In the genomic region with DNA sequence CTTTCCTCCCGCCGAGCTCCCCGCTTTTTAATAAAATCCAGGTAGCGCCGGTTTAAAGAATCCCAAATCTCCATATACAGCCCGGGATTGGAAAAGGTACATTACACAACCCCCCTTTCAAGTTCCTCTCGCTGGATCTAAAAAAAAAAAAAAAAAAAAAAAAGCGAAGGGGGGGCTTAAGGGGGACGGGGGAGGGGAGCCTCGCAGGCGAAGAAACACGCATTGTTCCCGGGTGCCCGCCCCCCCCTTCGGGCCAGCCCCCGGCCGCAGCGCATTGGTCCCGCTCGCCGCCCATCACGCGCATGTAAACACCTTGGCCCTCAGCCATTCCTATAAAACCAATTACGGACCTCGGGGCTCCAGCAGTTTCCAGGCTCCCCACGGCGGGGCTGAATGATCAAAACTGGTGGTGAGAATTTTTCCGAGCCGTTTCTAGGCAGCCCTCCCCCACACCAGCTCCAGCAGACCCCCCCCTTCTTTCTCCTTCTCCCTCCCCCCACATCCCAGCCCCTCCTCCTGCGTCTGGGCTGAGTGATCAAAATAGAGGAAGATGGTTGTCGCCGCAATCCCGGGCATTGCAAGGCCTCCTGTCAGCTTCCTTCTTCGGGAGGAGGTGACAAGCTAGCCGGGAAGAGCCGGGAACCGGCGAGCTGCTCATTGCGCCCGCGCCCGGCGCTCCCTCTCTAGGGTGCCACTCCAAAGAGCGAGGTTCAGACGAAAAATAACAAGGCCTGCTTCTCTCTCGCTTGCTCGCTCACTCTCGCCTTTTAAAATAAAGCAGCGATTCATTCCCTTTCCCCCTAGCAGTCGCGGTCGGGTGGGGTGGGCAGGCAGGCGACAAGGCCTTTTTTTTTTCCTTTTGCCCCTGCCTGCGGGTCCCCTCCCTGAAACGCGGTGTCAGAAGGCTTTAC, we compare ENCODE assay signal across 8 mouse cellular contexts. TPM values are rescaled to one million over a fixed set of nuclear protein-coding genes. Genes with fewer than 3 reads are reported as not detected.
DNase-seq lines count a peak whose midpoint lies in the region; ATAC-seq and TF ChIP-seq lines count a peak whose summit lies in the region.

A gene (minus strand): TSS at position 139 of the 911 bp plus-strand sequence.

- under 1% methylated on average over 51 of the region's 56 CpGs for WGBS in embryonic facial prominence, embryonic 11.5 days
- WGBS in limb, embryonic 10.5 days: under 1% methylated on average over 54 of the region's 56 CpGs
- under 1% methylated on average over 54 of the region's 56 CpGs for WGBS in midbrain, embryonic 13.5 days
- WGBS in small intestine, adult 2 months: under 1% methylated on average over 55 of the region's 56 CpGs

- no peak for TF ChIP-seq CTCF in small intestine, adult 2 months (IDR thresholded peaks at IDR 0.05; ENCODE audit: extremely low read depth, insufficient read length, insufficient replicate concordance, low read depth, low read length)

- peak within 1 kb of the TSS; percentile 100 for H3K9ac ChIP-seq in embryonic facial prominence, embryonic 11.5 days (replicated peaks; ENCODE audit: low read length)
- H3K9ac ChIP-seq in midbrain, embryonic 13.5 days (replicated peaks): peak within 1 kb of the TSS; percentile 100

- H3K27me3 ChIP-seq in embryonic facial prominence, embryonic 11.5 days (ENCODE audit: control insufficient read depth, insufficient read depth, low read length): no peaks in the 10 kb centered on the region
- no peaks in the 10 kb centered on the region for H3K27me3 ChIP-seq in limb, embryonic 10.5 days (ENCODE audit: low read depth, poor library complexity, severe bottlenecking)
- H3K27me3 ChIP-seq in midbrain, embryonic 13.5 days: no peaks in the 10 kb centered on the region
- H3K27me3 ChIP-seq in small intestine, adult 2 months (ENCODE audit: control insufficient read depth, insufficient read depth, low read length): no peaks in the 10 kb centered on the region

- ATAC-seq in embryonic facial prominence, embryonic 11.5 days (replicated peaks; ENCODE audit: insufficient number of reproducible peaks, low FRiP score, low TSS enrichment, low read depth): peak; percentile 73
- ATAC-seq in midbrain, embryonic 13.5 days: peak; percentile 69
- no peak for ATAC-seq in megakaryocyte-erythroid progenitor cell, adult 5-6 weeks (replicated peaks; ENCODE audit: low FRiP score, low TSS enrichment, poor library complexity, severe bottlenecking)

- H3K27ac ChIP-seq in embryonic facial prominence, embryonic 11.5 days (replicated peaks; ENCODE audit: low read depth, low read length): peak within 1 kb of the TSS; percentile 100
- peak within 1 kb of the TSS; percentile 100 for H3K27ac ChIP-seq in limb, embryonic 10.5 days
- H3K27ac ChIP-seq in midbrain, embryonic 13.5 days: peak within 1 kb of the TSS; percentile 100
- H3K27ac ChIP-seq in small intestine, adult 2 months (ENCODE audit: insufficient read depth, low read depth, low read length): peak within 1 kb of the TSS; percentile 99

- TF ChIP-seq POLR2A in small intestine, adult 2 months (IDR thresholded peaks at IDR 0.05; ENCODE audit: low read depth, low read length): peak; percentile 88

- no peaks in the 10 kb centered on the region for H3K9me3 ChIP-seq in embryonic facial prominence, embryonic 11.5 days (replicated peaks; ENCODE audit: control insufficient read depth, low read length)
- H3K9me3 ChIP-seq in limb, embryonic 10.5 days (replicated peaks): no peaks in the 10 kb centered on the region
- no peaks in the 10 kb centered on the region for H3K9me3 ChIP-seq in midbrain, embryonic 13.5 days

- peak within 1 kb of the TSS; percentile 93 for H3K4me2 ChIP-seq in embryonic facial prominence, embryonic 11.5 days (ENCODE audit: low read depth, low read length)
- H3K4me2 ChIP-seq in midbrain, embryonic 13.5 days (replicated peaks): peak within 1 kb of the TSS; percentile 99

- peaks cover 8% of the 10 kb centered on the region for H3K4me1 ChIP-seq in embryonic facial prominence, embryonic 11.5 days (ENCODE audit: control insufficient read depth, insufficient read depth, low read length)
- peaks cover 19% of the 10 kb centered on the region for H3K4me1 ChIP-seq in limb, embryonic 10.5 days
- H3K4me1 ChIP-seq in midbrain, embryonic 13.5 days (replicated peaks): peaks cover 13% of the 10 kb centered on the region
- H3K4me1 ChIP-seq in small intestine, adult 2 months (ENCODE audit: control insufficient read depth, insufficient read depth, insufficient read length, low read length): peaks cover 2% of the 10 kb centered on the region; the same call in 1 of the 2 replicates

- H3K36me3 ChIP-seq in embryonic facial prominence, embryonic 11.5 days (replicated peaks; ENCODE audit: control insufficient read depth, insufficient read depth, low read depth, low read length): peaks cover 2% of the 10 kb centered on the region; the same call in 1 of the 2 replicates
- peaks cover 22% of the 10 kb centered on the region for H3K36me3 ChIP-seq in limb, embryonic 10.5 days
- H3K36me3 ChIP-seq in midbrain, embryonic 13.5 days: peaks cover 4% of the 10 kb centered on the region; the same call in 1 of the 2 replicates
- H3K36me3 ChIP-seq in small intestine, adult 2 months (ENCODE audit: control insufficient read depth, insufficient read depth, low read length): no peaks in the 10 kb centered on the region

- peak; percentile 99 for DNase-seq in adrenal gland, postnatal 25 days
- DNase-seq in embryonic facial prominence, embryonic 11.5 days (ENCODE audit: low spot score): peak; percentile 99
- DNase-seq in heart, adult 11 months: peak; percentile 100
- DNase-seq in kidney, adult 18-20 months: peak; percentile 100
- DNase-seq in limb, embryonic 10.5 days (ENCODE audit: low spot score): peak; percentile 100

- peak within 1 kb of the TSS; percentile 98 for H3K4me3 ChIP-seq in embryonic facial prominence, embryonic 11.5 days (ENCODE audit: low read depth, low read length)
- peak within 1 kb of the TSS; percentile 68 for H3K4me3 ChIP-seq in limb, embryonic 10.5 days
- H3K4me3 ChIP-seq in midbrain, embryonic 13.5 days (replicated peaks): peak within 1 kb of the TSS; percentile 100
- peak within 1 kb of the TSS; percentile 98 for H3K4me3 ChIP-seq in small intestine, adult 2 months (ENCODE audit: low read depth, low read length)

RNA-seq across cellular contexts. Expression of the gene that starts here (rescaled TPM):
- total RNA-seq in adrenal gland, postnatal 25 days (2021): 114 and 123 TPM in 2 replicates
- 26.4 and 31.0 TPM in 2 replicates for polyA plus RNA-seq in embryonic facial prominence, embryonic 11.5 days (2014; fragmentation: Nextera tagmentation; extraction: Ambion mirVana)
- polyA plus RNA-seq in limb, embryonic 10.5 days (2016; fragmentation: Nextera tagmentation; extraction: Ambion mirVana): 24.7 and 39.0 TPM in 2 replicates
- polyA plus RNA-seq in midbrain, embryonic 13.5 days (2015; fragmentation: Nextera tagmentation; extraction: Ambion mirVana): 30.5 and 40.7 TPM in 2 replicates
- 38.6 and 108 TPM in 2 replicates for polyA plus RNA-seq in small intestine, adult 2 months (2012; rRNA removed)
- 8.8 and 11.7 TPM in 2 replicates for total RNA-seq in megakaryocyte-erythroid progenitor cell, adult 5-6 weeks (2014; fragmentation: Nextera tagmentation)
- 0.85 and 4.2 TPM in 2 replicates for total RNA-seq in megakaryocyte-erythroid progenitor cell, adult 5-6 weeks (2017)
